Mouse (Mus musculus): ENCODE results near the gene Mta2. TPM values are rescaled to one million over a fixed set of nuclear protein-coding genes. Genes with fewer than 3 reads are reported as not detected.

Mta2 gene
- polyA plus RNA-seq, 1 experiment from 2014 or later, result 45.7 TPM

GRCm38 (mm10) chr19:8944750-8945149, 3.1 kb downstream of the Mta2 start:
- peak overlapping the region; percentile 77 for H3K4me2 ChIP-seq (ENCODE audit: low read depth, low read length)
- 11% methylated on average over 5 of the region's 5 CpGs for WGBS (ENCODE audit: insufficient replicate concordance)
- H3K9me3 ChIP-seq (ENCODE audit: low read length), result no peaks in the 10 kb centered on the region
- peak; percentile 18; the same call in 1 of the 2 replicates for ATAC-seq
- peaks cover 38% of the 10 kb centered on the region for H3K4me1 ChIP-seq (ENCODE audit: insufficient read depth)
- peak overlapping the region; percentile 90; the same call in 1 of the 2 replicates for H3K4me3 ChIP-seq (ENCODE audit: low read depth, low read length)
- no peaks in the 10 kb centered on the region for H3K27me3 ChIP-seq (ENCODE audit: insufficient read depth, low read length)
- no peak for TF ChIP-seq CTCF (IDR thresholded peaks at IDR 0.05; ENCODE audit: low read depth)
- no peak for TF ChIP-seq EP300 (IDR thresholded peaks at IDR 0.05; ENCODE audit: low read depth)
- H3K27ac ChIP-seq (ENCODE audit: low read depth), result peak overlapping the region; percentile 99
- H3K36me3 ChIP-seq (replicated peaks; ENCODE audit: insufficient read depth, low read length), result peaks cover 57% of the 10 kb centered on the region
- H3K9ac ChIP-seq (replicated peaks), result no peak overlapping the region
- DNase-seq, result peak; percentile 86

GRCm38 (mm10) chr19:8945251-8945650, 3.6 kb downstream of the Mta2 start:
- TF ChIP-seq CTCF (IDR thresholded peaks at IDR 0.05; ENCODE audit: low read depth) (0 out of 2 replicates have a peak, but pooled peaks have one; percentile 3), EP300 (IDR thresholded peaks at IDR 0.05; ENCODE audit: low read depth) (no peak)
- Histone ChIP-seq H3K27ac (ENCODE audit: low read depth) (peak overlapping the region; percentile 99), H3K9ac (replicated peaks) (no peak overlapping the region), H3K4me1 (ENCODE audit: insufficient read depth) (peaks cover 38% of the 10 kb centered on the region), H3K4me3 (ENCODE audit: low read depth, low read length) (0 out of 2 replicates have a peak overlapping the region, but pooled peaks have one; percentile 90), H3K36me3 (replicated peaks; ENCODE audit: insufficient read depth, low read length) (peaks cover 57% of the 10 kb centered on the region), H3K27me3 (ENCODE audit: insufficient read depth, low read length) (no peaks in the 10 kb centered on the region), H3K9me3 (ENCODE audit: low read length) (no peaks in the 10 kb centered on the region), H3K4me2 (ENCODE audit: low read depth, low read length) (peak overlapping the region; percentile 77)
- ATAC-seq (peak; percentile 9; the same call in 1 of the 2 replicates), DNase-seq (no peak)
- 59% methylated on average over 6 of the region's 6 CpGs for WGBS (ENCODE audit: insufficient replicate concordance)

- Histone ChIP-seq H3K4me2 (ENCODE audit: low read depth, low read length) (no peak overlapping the region), H3K27ac (ENCODE audit: low read depth) (no peak overlapping the region; the same call in 1 of the 2 replicates), H3K4me3 (ENCODE audit: low read depth, low read length) (no peak overlapping the region), H3K36me3 (replicated peaks; ENCODE audit: insufficient read depth, low read length) (peaks cover 71% of the 10 kb centered on the region), H3K9me3 (ENCODE audit: low read length) (no peaks in the 10 kb centered on the region), H3K4me1 (ENCODE audit: insufficient read depth) (peaks cover 28% of the 10 kb centered on the region), H3K9ac (replicated peaks) (no peak overlapping the region), H3K27me3 (ENCODE audit: insufficient read depth, low read length) (no peaks in the 10 kb centered on the region)
- ATAC-seq (no peak), DNase-seq (no peak)
- 65% methylated on average over 7 of the region's 7 CpGs for WGBS (ENCODE audit: insufficient replicate concordance)
- TF ChIP-seq EP300 (IDR thresholded peaks at IDR 0.05; ENCODE audit: low read depth), result no peak
- TF ChIP-seq CTCF (IDR thresholded peaks at IDR 0.05; ENCODE audit: low read depth), result no peak
Observed at GRCm38 (mm10) chr19:8946929-8947328, 5.3 kb downstream of the Mta2 start.

GRCm38 (mm10) chr19:8950190-8950589, 8.5 kb downstream of the Mta2 start:
- WGBS (ENCODE audit: insufficient replicate concordance), result 89% methylated on average over 5 of the region's 5 CpGs
- Histone ChIP-seq H3K4me1 (ENCODE audit: insufficient read depth) (peaks cover 23% of the 10 kb centered on the region), H3K27ac (ENCODE audit: low read depth) (no peak overlapping the region)

GRCm38 (mm10) chr19:8952241-8952640, 10.6 kb downstream of the Mta2 start:
- peaks cover 17% of the 10 kb centered on the region for H3K4me1 ChIP-seq (ENCODE audit: insufficient read depth)
- no peak for TF ChIP-seq EP300 (IDR thresholded peaks at IDR 0.05; ENCODE audit: low read depth)
- no peak for TF ChIP-seq CTCF (IDR thresholded peaks at IDR 0.05; ENCODE audit: low read depth)
- no peaks in the 10 kb centered on the region for H3K9me3 ChIP-seq (ENCODE audit: low read length)
- H3K9ac ChIP-seq (replicated peaks), result 0 out of 2 replicates have a peak overlapping the region, but pooled peaks have one; percentile 16
- H3K27me3 ChIP-seq (ENCODE audit: insufficient read depth, low read length), result no peaks in the 10 kb centered on the region
- peak overlapping the region; percentile 89 for H3K4me2 ChIP-seq (ENCODE audit: low read depth, low read length)
- 88% methylated on average over 9 of the region's 9 CpGs for WGBS (ENCODE audit: insufficient replicate concordance)
- DNase-seq (no peak), ATAC-seq (no peak)
- H3K36me3 ChIP-seq (replicated peaks; ENCODE audit: insufficient read depth, low read length), result peaks cover 59% of the 10 kb centered on the region
- H3K4me3 ChIP-seq (ENCODE audit: low read depth, low read length), result no peak overlapping the region
- no peak overlapping the region for H3K27ac ChIP-seq (ENCODE audit: low read depth)

More at GRCm38 (mm10) chr19:8950190-8950589, 8.5 kb downstream of the Mta2 start:
- Histone ChIP-seq H3K9me3 (ENCODE audit: low read length) (no peaks in the 10 kb centered on the region), H3K36me3 (replicated peaks; ENCODE audit: insufficient read depth, low read length) (peaks cover 66% of the 10 kb centered on the region), H3K4me2 (ENCODE audit: low read depth, low read length) (no peak overlapping the region), H3K9ac (replicated peaks) (no peak overlapping the region), H3K27me3 (ENCODE audit: insufficient read depth, low read length) (no peaks in the 10 kb centered on the region), H3K4me3 (ENCODE audit: low read depth, low read length) (no peak overlapping the region)
- DNase-seq (no peak), ATAC-seq (no peak)
- TF ChIP-seq CTCF (IDR thresholded peaks at IDR 0.05; ENCODE audit: low read depth) (no peak), EP300 (IDR thresholded peaks at IDR 0.05; ENCODE audit: low read depth) (no peak)

- peak within 1 kb of the TSS; percentile 79 for H3K27ac ChIP-seq (ENCODE audit: low read depth)
- peak within 1 kb of the TSS; percentile 78 for H3K9ac ChIP-seq (replicated peaks)
- TF ChIP-seq CTCF (IDR thresholded peaks at IDR 0.05; ENCODE audit: low read depth) (0 out of 2 replicates have a peak, but pooled peaks have one; percentile 19), EP300 (IDR thresholded peaks at IDR 0.05; ENCODE audit: low read depth) (peak; percentile 82)
- H3K9me3 ChIP-seq (ENCODE audit: low read length), result no peaks in the 10 kb centered on the region
- peak within 1 kb of the TSS; percentile 89 for H3K4me2 ChIP-seq (ENCODE audit: low read depth, low read length)
- DNase-seq (peak; percentile 91), ATAC-seq (peak; percentile 96)
- peaks cover 17% of the 10 kb centered on the region for H3K4me1 ChIP-seq (ENCODE audit: insufficient read depth)
- peak within 1 kb of the TSS; percentile 82 for H3K4me3 ChIP-seq (ENCODE audit: low read depth, low read length)
- peaks cover 54% of the 10 kb centered on the region for H3K36me3 ChIP-seq (replicated peaks; ENCODE audit: insufficient read depth, low read length)
- WGBS (ENCODE audit: insufficient replicate concordance), result 2% methylated on average over 46 of the region's 46 CpGs
- no peaks in the 10 kb centered on the region for H3K27me3 ChIP-seq (ENCODE audit: insufficient read depth, low read length)
Observed at GRCm38 (mm10) chr19:8953135-8954039, 11.7 kb downstream of the Mta2 start, which contains the start of gene Tut1. Tut1 (plus strand) TSS chr19:8953847.

All from liver, postnatal 0 days (tissue).